Mouse (Mus musculus) CH12.LX (cell line): ENCODE results near the gene Slc12a6.

Source experiments
- BHLHE40 ChIP-seq: IDR thresholded peaks from 2 replicates; pipeline ENCODE4 v1.6.1; 2011; ENCODE audit warnings: mild to moderate bottlenecking, low read depth, low read length, improper control_type of control experiment
- CTCF ChIP-seq, 2 experiments: IDR thresholded peaks in 1 of 2; conservative IDR thresholded peaks in 1 of 2; 2 replicates each; pipeline ENCODE4 v1.5.1; 2011 to 2012; ENCODE audit warnings: low read depth in 2 of 2, low read length in 2 of 2, improper control_type of control experiment in 1 of 2, inconsistent platforms in 1 of 2, mild to moderate bottlenecking in 1 of 2, moderate library complexity in 1 of 2
- EP300 ChIP-seq: IDR thresholded peaks from 2 replicates; pipeline ENCODE4 v1.6.1; 2011; ENCODE audit warnings: low read length, improper control_type of control experiment
- GABPA ChIP-seq: IDR thresholded peaks from 2 replicates; pipeline ENCODE4 v1.6.1; 2012; ENCODE audit warnings: low read depth, low read length, improper control_type of control experiment, inconsistent platforms; ENCODE audit not compliant: insufficient replicate concordance
- MAX ChIP-seq: IDR thresholded peaks from 2 replicates; pipeline ENCODE4 v1.6.1; 2011; ENCODE audit warnings: low read length, improper control_type of control experiment
- MAZ ChIP-seq: IDR thresholded peaks from 2 replicates; pipeline ENCODE4 v1.6.1; 2012; ENCODE audit warnings: low read depth, mild to moderate bottlenecking, inconsistent platforms, low read length, improper control_type of control experiment, moderate library complexity
- PAX5 ChIP-seq: IDR thresholded peaks from 2 replicates; pipeline ENCODE4 v1.6.1; 2012; ENCODE audit warnings: low read length, inconsistent platforms, mixed read lengths
- POLR2A ChIP-seq: IDR thresholded peaks from 2 replicates; pipeline ENCODE4 v1.6.1; 2011; ENCODE audit warnings: low read depth, mild to moderate bottlenecking, improper control_type of control experiment, low read length
- POLR2AphosphoS2 ChIP-seq: IDR thresholded peaks from 2 replicates; pipeline ENCODE4 v1.6.1; 2011; ENCODE audit warnings: low read depth, low read length, improper control_type of control experiment
- USF1 ChIP-seq: IDR thresholded peaks from 2 replicates; pipeline ENCODE4 v1.6.1; 2014; ENCODE audit warnings: low read depth, mild to moderate bottlenecking, inconsistent platforms, low read length, improper control_type of control experiment

- TF ChIP-seq POLR2AphosphoS2: no peak
- no peak for TF ChIP-seq MAZ
- TF ChIP-seq GABPA: no peak
- no peak for TF ChIP-seq PAX5
- TF ChIP-seq BHLHE40: no peak
- TF ChIP-seq MAX: no peak
- TF ChIP-seq USF1: no peak
- no peak for TF ChIP-seq POLR2A
- TF ChIP-seq CTCF (conservative IDR thresholded peaks at IDR 0.05 in 1 of 2, IDR thresholded peaks at IDR 0.05 in 1 of 2; ENCODE audit: low read depth in 2 of 2, low read length in 2 of 2): no peak
- no peak for TF ChIP-seq EP300
These were observed 62.6 kb downstream of the Slc12a6 start for GRCm38 (mm10) chr2:112328069-112328777.
